ENCODE assay signal across 8 mouse cellular contexts in genomic region chr2:166671019-166671418, GRCm38 (mm10). TPM values are rescaled to one million over a fixed set of nuclear protein-coding genes. Genes with fewer than 3 reads are reported as not detected.
DNase-seq lines count a peak whose midpoint lies in the region; ATAC-seq and TF ChIP-seq lines count a peak whose summit lies in the region.

No protein-coding gene starts in this region.

- H3K27ac ChIP-seq in intestine, postnatal 0 days (ENCODE audit: low read depth, low read length) = no peak overlapping the region
- H3K27ac ChIP-seq in intestine, embryonic 16.5 days (ENCODE audit: low read length) = no peak overlapping the region
- 0 out of 2 replicates have a peak overlapping the region, but pooled peaks have one; percentile 12 for H3K27ac ChIP-seq in cortical plate, adult 2 months (ENCODE audit: insufficient read depth, low read length)
- peak overlapping the region; percentile 92 for H3K27ac ChIP-seq in hindbrain, embryonic 10.5 days
- H3K27ac ChIP-seq in midbrain, embryonic 15.5 days = peak overlapping the region; percentile 34; the same call in 1 of the 2 replicates

- TF ChIP-seq CTCF in intestine, postnatal 0 days (IDR thresholded peaks at IDR 0.05; ENCODE audit: low read depth) = no peak
- no peak for TF ChIP-seq CTCF in cortical plate, adult 2 months (IDR thresholded peaks at IDR 0.05; ENCODE audit: extremely low read depth, insufficient read depth, low read length)

- peak; percentile 83 for DNase-seq in hindbrain, embryonic 10.5 days (ENCODE audit: low spot score)
- DNase-seq in gastrocnemius, postnatal 10 days = no peak
- DNase-seq in adrenal gland, postnatal 36 days = no peak
- no peak for DNase-seq in urinary bladder, adult 2 months (ENCODE audit: low spot score)

- no peaks in the 10 kb centered on the region for H3K36me3 ChIP-seq in intestine, postnatal 0 days (ENCODE audit: control insufficient read depth, insufficient read depth)
- H3K36me3 ChIP-seq in intestine, embryonic 16.5 days (ENCODE audit: control insufficient read depth, insufficient read depth, low read length) = no peaks in the 10 kb centered on the region
- peaks cover 12% of the 10 kb centered on the region; the same call in 1 of the 2 replicates for H3K36me3 ChIP-seq in hindbrain, embryonic 10.5 days
- H3K36me3 ChIP-seq in midbrain, embryonic 15.5 days (replicated peaks) = no peaks in the 10 kb centered on the region

- H3K9ac ChIP-seq in intestine, postnatal 0 days (ENCODE audit: low read depth, low read length) = no peak overlapping the region
- no peak overlapping the region for H3K9ac ChIP-seq in intestine, embryonic 16.5 days (ENCODE audit: low read depth, low read length)
- no peak overlapping the region for H3K9ac ChIP-seq in midbrain, embryonic 15.5 days

- no peaks in the 10 kb centered on the region for H3K9me3 ChIP-seq in intestine, postnatal 0 days (ENCODE audit: control insufficient read depth)
- no peaks in the 10 kb centered on the region for H3K9me3 ChIP-seq in intestine, embryonic 16.5 days (ENCODE audit: control insufficient read depth, low read length)
- no peaks in the 10 kb centered on the region for H3K9me3 ChIP-seq in hindbrain, embryonic 10.5 days
- H3K9me3 ChIP-seq in midbrain, embryonic 15.5 days = no peaks in the 10 kb centered on the region

- H3K27me3 ChIP-seq in intestine, postnatal 0 days (replicated peaks; ENCODE audit: control insufficient read depth, insufficient read depth, low read length) = no peaks in the 10 kb centered on the region
- H3K27me3 ChIP-seq in intestine, embryonic 16.5 days (replicated peaks; ENCODE audit: control insufficient read depth, insufficient read depth, low read length) = no peaks in the 10 kb centered on the region
- no peaks in the 10 kb centered on the region for H3K27me3 ChIP-seq in hindbrain, embryonic 10.5 days (ENCODE audit: insufficient read depth, poor library complexity, severe bottlenecking)
- H3K27me3 ChIP-seq in midbrain, embryonic 15.5 days (replicated peaks) = no peaks in the 10 kb centered on the region

- no peak for TF ChIP-seq POLR2A in cortical plate, adult 2 months (IDR thresholded peaks at IDR 0.05; ENCODE audit: extremely low read depth, insufficient read depth, low read length)

- no peak overlapping the region for H3K4me3 ChIP-seq in intestine, postnatal 0 days (ENCODE audit: low read depth, low read length)
- no peak overlapping the region for H3K4me3 ChIP-seq in intestine, embryonic 16.5 days (ENCODE audit: low read length)
- no peak overlapping the region for H3K4me3 ChIP-seq in cortical plate, adult 2 months (ENCODE audit: insufficient read depth, low read length)
- 0 out of 2 replicates have a peak overlapping the region, but pooled peaks have one; percentile 2 for H3K4me3 ChIP-seq in hindbrain, embryonic 10.5 days
- H3K4me3 ChIP-seq in midbrain, embryonic 15.5 days = no peak overlapping the region

- WGBS in intestine, postnatal 0 days = 38% methylated on average over 8 of the region's 8 CpGs
- 30% methylated on average over 8 of the region's 8 CpGs for WGBS in intestine, embryonic 16.5 days
- WGBS in hindbrain, embryonic 10.5 days = 12% methylated on average over 8 of the region's 8 CpGs
- WGBS in midbrain, embryonic 15.5 days = 7% methylated on average over 8 of the region's 8 CpGs

- no peaks in the 10 kb centered on the region for H3K4me1 ChIP-seq in intestine, postnatal 0 days (replicated peaks; ENCODE audit: control insufficient read depth, insufficient read depth, low read length)
- peaks cover 27% of the 10 kb centered on the region for H3K4me1 ChIP-seq in intestine, embryonic 16.5 days (ENCODE audit: control insufficient read depth, insufficient read depth, low read length)
- H3K4me1 ChIP-seq in cortical plate, adult 2 months (ENCODE audit: control insufficient read depth, insufficient read depth, low read length) = peaks cover 19% of the 10 kb centered on the region
- peaks cover 100% of the 10 kb centered on the region for H3K4me1 ChIP-seq in hindbrain, embryonic 10.5 days (replicated peaks)
- H3K4me1 ChIP-seq in midbrain, embryonic 15.5 days = peaks cover 52% of the 10 kb centered on the region

- ATAC-seq in intestine, postnatal 0 days = 0 out of 2 replicates have a peak, but pooled peaks have one; percentile 19
- no peak for ATAC-seq in intestine, embryonic 16.5 days
- peak; percentile 81 for ATAC-seq in midbrain, embryonic 15.5 days (replicated peaks)

- H3K4me2 ChIP-seq in intestine, postnatal 0 days (replicated peaks; ENCODE audit: low read depth) = no peak overlapping the region
- no peak overlapping the region for H3K4me2 ChIP-seq in intestine, embryonic 16.5 days (ENCODE audit: low read depth, low read length)
- H3K4me2 ChIP-seq in midbrain, embryonic 15.5 days = no peak overlapping the region

RNA-seq across cellular contexts. Expression of gene Prex1, which starts 42.6 kb away (rescaled TPM):
- polyA plus RNA-seq in intestine, postnatal 0 days (2015; fragmentation: Nextera tagmentation; extraction: Ambion mirVana) = 4.0 TPM in 2 replicates
- 7.9 and 8.0 TPM in 2 replicates for polyA plus RNA-seq in intestine, embryonic 16.5 days (2015; fragmentation: Nextera tagmentation; extraction: Ambion mirVana)
- 81.9 and 83.3 TPM in 2 replicates for polyA plus RNA-seq in cortical plate, adult 2 months (2012; rRNA removed)
- polyA plus RNA-seq in hindbrain, embryonic 10.5 days (2016; fragmentation: Nextera tagmentation; extraction: Ambion mirVana) = 36.8 and 44.1 TPM in 2 replicates
- polyA plus RNA-seq in midbrain, embryonic 15.5 days (2015; fragmentation: Nextera tagmentation; extraction: Ambion mirVana) = 20.6 and 22.0 TPM in 2 replicates
- total RNA-seq in gastrocnemius, postnatal 10 days (2021) = 10 to 100 TPM; 12.9 to 20.3 TPM
- 10 to 100 TPM; 13.5 to 18.8 TPM for total RNA-seq in adrenal gland, postnatal 36 days (2021)
- 7.5 and 8.7 TPM in 2 replicates for polyA plus RNA-seq in urinary bladder, adult 2 months (2012; rRNA removed)

Comparison
In these comparisons a context has a peak if more than half of its experiments do, and no peak if none do; other contexts are left out.
1. H3K27ac ChIP-seq: peak in cortical plate, adult 2 months (single experiment), hindbrain, embryonic 10.5 days (single experiment) and midbrain, embryonic 15.5 days (single experiment); none in intestine, postnatal 0 days (single experiment) and intestine, embryonic 16.5 days (single experiment).